Mouse (Mus musculus) spleen, adult 2 months (tissue): ENCODE data around the gene Foxj1.

Source experiments
- CTCF ChIP-seq: fragments of 200-500 bp; IDR thresholded peaks from 2 replicates; pipeline ENCODE4 v1.5.1; 2011; ENCODE audit warnings: mild to moderate bottlenecking, inconsistent platforms; ENCODE audit not compliant: insufficient read depth, insufficient read length, insufficient replicate concordance; ENCODE audit errors: extremely low read depth
- POLR2A ChIP-seq: fragments of 200-500 bp; IDR thresholded peaks from 2 replicates; pipeline ENCODE4 v1.6.1; 2011; ENCODE audit warnings: low read depth, low read length, inconsistent platforms

DNA sequence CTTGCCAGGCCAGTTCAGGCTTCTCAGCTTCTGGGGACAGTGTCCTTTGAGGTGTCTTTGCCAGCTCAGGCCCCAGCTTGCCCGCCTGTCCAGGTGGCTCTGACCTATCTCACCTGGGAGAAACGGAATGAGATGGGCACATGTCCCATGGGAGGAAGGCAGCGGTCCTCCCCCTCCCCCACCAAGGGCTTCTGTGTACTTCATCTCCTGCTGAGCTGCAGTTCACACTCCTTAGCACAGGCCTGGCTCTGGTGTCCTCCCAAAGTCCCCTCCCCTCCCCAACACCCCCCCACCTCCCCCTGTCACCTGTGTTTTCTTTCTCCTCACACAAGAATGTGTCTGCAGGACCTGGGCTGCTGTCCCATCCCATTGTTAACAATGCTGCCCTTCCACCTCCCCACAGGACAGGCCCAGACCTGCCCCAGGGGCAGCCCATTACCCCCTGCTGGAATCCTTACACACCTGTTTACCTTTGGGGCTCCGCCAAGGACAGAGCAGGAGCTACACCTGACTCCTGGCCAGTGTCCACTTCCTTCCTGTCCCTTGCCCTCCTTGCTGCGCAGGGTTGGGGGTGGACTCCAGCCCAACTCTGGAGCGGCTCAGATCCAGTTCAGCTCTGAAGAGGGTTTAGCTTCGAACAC lies 8.1 kb downstream of the Foxj1 start:
- TF ChIP-seq POLR2A, result no peak
- TF ChIP-seq CTCF, result no peak
